Mouse (Mus musculus) bone marrow macrophage, adult 2 months (primary cell): ENCODE measurements around the gene Srsf4. TPM values are rescaled to one million over a fixed set of nuclear protein-coding genes. Genes with fewer than 3 reads are reported as not detected.
A peak's percentile ranks its signal among the peaks of the same experiment; 100 is the strongest.

Experiments
- H3K27ac ChIP-seq: 2 replicates; pipeline ENCODE4 v1.5.1; 2012; ENCODE audit warnings: low read depth, low read length; ENCODE audit not compliant: insufficient read depth
- H3K4me1 ChIP-seq: 2 replicates; pipeline ENCODE4 v1.6.1; 2012; ENCODE audit warnings: low read length; ENCODE audit not compliant: control insufficient read depth, insufficient read depth
- H3K4me3 ChIP-seq: 2 replicates; pipeline ENCODE4 v1.5.1; 2012; ENCODE audit warnings: mild to moderate bottlenecking, low read length, moderate library complexity; ENCODE audit not compliant: insufficient read depth
- CTCF ChIP-seq: IDR thresholded peaks from 2 replicates; pipeline ENCODE4 v1.5.1; 2012; ENCODE audit warnings: low read depth, mild to moderate bottlenecking, low read length, moderate library complexity
- POLR2A ChIP-seq: IDR thresholded peaks from 2 replicates; pipeline ENCODE4 v1.6.1; 2012; ENCODE audit warnings: mild to moderate bottlenecking, low read depth, low read length, borderline replicate concordance
- polyA plus RNA-seq: library from polyadenylated mRNA; stranded (reverse); fragments of >200 nt; gene quantifications from 2 replicates; pipeline ENCODE4 v1.2.4, GENCODE M21; 2012; ENCODE audit not compliant: missing spikeins, insufficient read depth, insufficient read length

The Srsf4 gene
- polyA plus RNA-seq, 1 experiment: 56.0 TPM

- Histone ChIP-seq H3K4me1 (no peaks in the 10 kb centered on the region; the same call in 1 of the 2 replicates), H3K27ac (no peak overlapping the region), H3K4me3 (peak overlapping the region; percentile 55)
- no peak for TF ChIP-seq POLR2A
- TF ChIP-seq CTCF: no peak
Measured at GRCm38 (mm10) chr4:131836891-131837491, 36.4 kb upstream of the Srsf4 start.

DNA sequence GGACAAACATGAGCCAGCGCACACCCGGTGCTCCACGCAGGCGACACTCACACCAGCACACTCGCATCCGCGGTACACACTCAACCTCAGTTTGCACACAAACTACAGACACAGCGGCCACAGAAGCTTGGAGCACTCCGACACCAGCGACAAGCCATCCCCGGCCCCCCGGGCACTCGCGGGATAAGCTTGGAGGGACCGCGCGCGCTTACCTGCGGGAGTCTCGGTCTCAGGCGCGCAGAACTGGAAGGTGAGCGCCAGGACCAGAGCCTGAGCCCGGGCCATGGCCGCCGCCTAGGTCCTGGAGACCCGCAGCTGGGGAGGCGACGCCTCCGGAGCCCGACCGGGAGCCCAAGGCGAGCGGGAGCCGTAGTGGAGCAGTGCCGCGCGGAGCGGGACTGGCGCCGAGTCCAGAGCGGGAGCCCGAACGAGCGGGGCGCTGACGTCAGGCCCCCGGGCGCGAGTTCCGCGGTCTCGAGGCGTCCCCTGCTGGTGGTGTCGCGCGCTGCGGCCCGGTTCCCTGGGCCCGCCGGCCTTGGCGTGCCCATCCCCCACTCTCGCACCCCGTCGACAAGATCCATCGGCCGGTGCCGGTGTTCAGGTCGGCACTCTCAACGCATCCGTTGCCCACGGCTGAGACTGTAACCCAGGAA lies 35.4 kb upstream of the Srsf4 start, which contains the start of gene Ptpru:
Ptpru (minus strand) TSS at position 417 of the 653 bp plus-strand sequence.
- TF ChIP-seq CTCF (peak; percentile 70), POLR2A (no peak)
- Histone ChIP-seq H3K4me3 (peak within 1 kb of the TSS; percentile 55), H3K4me1 (no peaks in the 10 kb centered on the region; the same call in 1 of the 2 replicates), H3K27ac (no peak within 1 kb of the TSS)

GRCm38 (mm10) chr4:131843290-131843743 lies 30.1 kb upstream of the Srsf4 start, which contains the start of gene Mecr:
Gene Mecr (plus strand): TSS chr4:131843470.
- TF ChIP-seq POLR2A (no peak), CTCF (no peak)
- H3K4me3 ChIP-seq: peak within 1 kb of the TSS; percentile 88
- H3K4me1 ChIP-seq: peaks cover 4% of the 10 kb centered on the region; the same call in 1 of the 2 replicates
- H3K27ac ChIP-seq: no peak within 1 kb of the TSS

- H3K4me3 ChIP-seq: no peak overlapping the region
- H3K4me1 ChIP-seq: peaks cover 14% of the 10 kb centered on the region
- H3K27ac ChIP-seq: no peak overlapping the region
- TF ChIP-seq CTCF (no peak), POLR2A (no peak)
Measured at GRCm38 (mm10) chr4:131845991-131846778, 27.2 kb upstream of the Srsf4 start.

DNA sequence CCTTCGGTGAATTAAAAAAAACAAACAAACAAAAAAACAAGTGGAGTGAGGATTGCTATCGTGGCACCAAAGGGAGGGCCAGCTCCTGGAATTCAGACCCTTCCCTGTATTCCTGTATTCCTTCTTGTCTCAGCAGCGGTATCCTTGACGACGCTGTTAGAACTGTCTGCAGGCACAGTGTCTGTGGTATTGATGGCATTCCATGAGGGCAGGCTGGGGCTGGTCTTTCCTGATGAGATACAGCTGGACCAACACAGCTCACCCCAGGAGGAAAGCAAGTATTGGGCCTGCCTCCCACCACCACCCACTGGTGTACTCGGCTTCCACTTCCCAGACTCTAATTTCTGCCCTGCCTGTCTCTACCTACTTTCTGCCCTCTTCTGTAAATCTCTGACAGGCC lies 25.3 kb upstream of the Srsf4 start:
- TF ChIP-seq CTCF: no peak
- no peak for TF ChIP-seq POLR2A
- H3K27ac ChIP-seq: no peak overlapping the region
- H3K4me1 ChIP-seq: peaks cover 14% of the 10 kb centered on the region
- H3K4me3 ChIP-seq: no peak overlapping the region

DNA sequence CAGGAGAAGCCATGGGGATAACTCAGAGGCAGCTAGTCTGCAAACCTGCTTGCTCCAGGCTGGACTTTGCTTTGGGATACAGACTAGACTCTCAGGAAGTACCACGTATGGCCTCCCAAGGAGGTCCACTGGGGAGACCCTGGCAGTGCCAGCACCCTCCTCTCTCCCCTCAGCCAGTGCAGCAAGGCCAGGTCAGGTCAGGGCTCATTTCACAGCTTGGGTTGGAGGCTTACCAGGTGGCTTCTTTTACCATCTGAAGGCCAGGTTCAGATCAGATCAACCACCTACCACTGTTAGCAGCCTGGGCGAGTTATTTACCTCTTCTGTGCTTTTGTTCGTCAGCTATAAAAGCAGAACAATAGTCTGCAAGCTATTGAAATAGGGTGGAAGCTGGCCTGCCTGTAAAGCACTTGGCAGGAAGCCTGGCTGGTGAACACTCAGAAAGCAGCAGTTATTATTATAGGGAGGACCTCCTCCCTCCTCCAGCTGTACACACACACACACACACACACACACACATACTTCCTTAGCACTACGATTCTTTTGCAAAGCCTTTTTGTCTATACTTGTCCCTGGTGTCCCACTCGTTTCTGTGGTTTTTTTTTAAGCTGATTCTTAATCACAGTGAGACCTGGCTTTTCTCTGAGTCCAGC lies 23.3 kb upstream of the Srsf4 start:
- Histone ChIP-seq H3K4me1 (peaks cover 19% of the 10 kb centered on the region), H3K27ac (peak overlapping the region; percentile 26), H3K4me3 (no peak overlapping the region)
- TF ChIP-seq CTCF (no peak), POLR2A (no peak)

- TF ChIP-seq POLR2A (no peak), CTCF (no peak)
Measured at GRCm38 (mm10) chr4:131854950-131855349, 18.5 kb upstream of the Srsf4 start.

GRCm38 (mm10) chr4:131860492-131861340 lies 12.7 kb upstream of the Srsf4 start:
- Histone ChIP-seq H3K27ac (peak overlapping the region; percentile 72), H3K4me3 (no peak overlapping the region), H3K4me1 (peaks cover 40% of the 10 kb centered on the region)
- TF ChIP-seq POLR2A: no peak
- peak; percentile 96 for TF ChIP-seq CTCF

More at GRCm38 (mm10) chr4:131854950-131855349, 18.5 kb upstream of the Srsf4 start:
- no peak overlapping the region for H3K4me3 ChIP-seq
- H3K4me1 ChIP-seq: peaks cover 43% of the 10 kb centered on the region
- peak overlapping the region; percentile 45 for H3K27ac ChIP-seq

GRCm38 (mm10) chr4:131861341-131861739 lies 12.1 kb upstream of the Srsf4 start:
- no peak overlapping the region for H3K4me3 ChIP-seq
- TF ChIP-seq CTCF (no peak), POLR2A (no peak)
- peak overlapping the region; percentile 72 for H3K27ac ChIP-seq
- peaks cover 34% of the 10 kb centered on the region for H3K4me1 ChIP-seq
